Mouse (Mus musculus) CH12.LX (cell line): ENCODE data around the gene Mthfs.
"Not testable (repeated sequence)": the region's sequence is repeated elsewhere in the genome, so short reads cannot be mapped to it uniquely, and the experiment has no call there.

Experiments
- CTCF ChIP-seq, 2 experiments: IDR thresholded peaks in 1 of 2; conservative IDR thresholded peaks in 1 of 2; 2 replicates each; pipeline ENCODE4 v1.5.1; 2011 to 2012; ENCODE audit warnings: low read depth in 2 of 2, low read length in 2 of 2, improper control_type of control experiment in 1 of 2, inconsistent platforms in 1 of 2, mild to moderate bottlenecking in 1 of 2, moderate library complexity in 1 of 2
- EP300 ChIP-seq: IDR thresholded peaks from 2 replicates; pipeline ENCODE4 v1.6.1; 2011; ENCODE audit warnings: low read length, improper control_type of control experiment
- POLR2A ChIP-seq: IDR thresholded peaks from 2 replicates; pipeline ENCODE4 v1.6.1; 2011; ENCODE audit warnings: low read depth, mild to moderate bottlenecking, improper control_type of control experiment, low read length
- UBTF ChIP-seq: IDR thresholded peaks from 2 replicates; pipeline ENCODE4 v1.6.1; 2012; ENCODE audit warnings: low read depth, mild to moderate bottlenecking, inconsistent platforms, low read length, improper control_type of control experiment, moderate library complexity
- USF1 ChIP-seq: IDR thresholded peaks from 2 replicates; pipeline ENCODE4 v1.6.1; 2014; ENCODE audit warnings: low read depth, mild to moderate bottlenecking, inconsistent platforms, low read length, improper control_type of control experiment

DNA sequence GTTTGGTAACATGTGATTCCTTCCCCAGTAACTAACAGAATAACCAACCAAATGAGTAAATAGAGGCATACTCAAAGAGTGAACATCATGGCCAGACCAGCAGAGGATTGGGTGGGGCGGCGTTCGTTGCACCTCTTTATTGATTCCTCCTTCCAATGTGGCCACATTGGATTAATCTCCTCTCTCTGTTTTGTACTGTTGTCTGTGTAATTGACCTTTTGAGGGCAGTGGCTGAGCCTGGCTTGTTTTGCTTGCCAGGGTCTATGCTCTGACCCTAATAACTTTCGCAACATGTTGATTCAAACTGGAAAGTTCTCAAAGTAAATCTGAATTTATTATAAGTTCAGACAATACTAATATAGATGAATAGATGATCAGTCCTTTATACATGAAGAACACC lies 9.2 kb downstream of the Mthfs start:
- not testable (repeated sequence) for TF ChIP-seq USF1; EP300; CTCF (conservative IDR thresholded peaks at IDR 0.05 in 1 of 2, IDR thresholded peaks at IDR 0.05 in 1 of 2; ENCODE audit: low read depth in 2 of 2, low read length in 2 of 2); POLR2A; UBTF
